Mouse (Mus musculus): ENCODE data around the gene Unk.

Gene Unk

DNA sequence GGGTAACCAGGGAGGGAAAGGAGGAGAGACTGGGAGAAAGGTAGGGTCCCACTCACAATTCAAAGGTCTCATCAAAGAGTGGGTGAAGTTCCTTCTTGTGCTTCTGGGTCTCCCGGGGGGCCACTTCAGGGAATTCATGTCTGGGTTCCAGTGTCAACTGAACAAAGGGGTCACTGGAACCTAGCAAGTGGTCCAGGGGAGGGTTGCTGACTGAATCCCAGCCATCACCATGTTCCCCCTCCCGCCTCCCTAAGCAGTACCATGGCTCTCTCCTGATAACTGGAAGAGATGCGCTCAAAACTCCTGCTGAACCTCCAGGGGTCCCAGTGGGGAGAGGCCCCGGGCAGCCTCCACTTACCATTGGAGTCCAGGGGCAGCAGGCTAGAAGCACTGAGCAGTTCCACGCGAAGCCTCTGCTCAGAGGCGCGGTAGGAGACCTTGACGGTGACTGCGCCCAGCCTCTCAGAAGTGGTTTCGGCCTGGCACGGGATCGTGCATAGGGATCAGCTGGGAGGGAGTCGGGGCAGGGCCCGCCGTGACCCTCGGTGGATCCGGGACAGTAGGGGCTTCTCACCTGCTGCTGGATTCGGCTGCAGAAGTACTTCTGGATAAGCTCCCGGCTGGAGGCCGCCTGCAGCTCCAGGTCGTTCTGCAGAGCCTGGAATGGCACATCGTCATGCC is 34.2 kb downstream of the Unk start:
- DNase-seq: no peak

DNA sequence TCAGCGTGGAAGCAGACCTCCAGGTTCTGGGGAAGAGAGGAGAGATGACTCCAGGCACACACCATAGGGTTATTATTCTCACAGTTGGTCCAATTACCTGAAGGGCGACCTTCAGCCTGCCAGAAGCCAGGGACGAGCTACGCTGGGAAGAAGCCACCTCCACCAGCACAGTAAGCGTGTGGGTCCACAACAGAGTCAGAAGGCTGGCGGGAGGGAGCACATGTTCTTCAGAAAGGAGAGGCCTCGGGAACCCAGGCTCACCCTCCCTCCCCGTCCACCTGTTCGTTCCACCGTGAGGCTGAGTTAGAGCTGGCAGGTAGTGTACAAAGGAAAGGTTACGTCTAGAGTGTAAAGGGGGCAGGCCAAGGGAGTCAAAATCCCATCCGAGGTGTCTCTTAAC is 35.2 kb downstream of the Unk start:
- no peak for DNase-seq

DNA sequence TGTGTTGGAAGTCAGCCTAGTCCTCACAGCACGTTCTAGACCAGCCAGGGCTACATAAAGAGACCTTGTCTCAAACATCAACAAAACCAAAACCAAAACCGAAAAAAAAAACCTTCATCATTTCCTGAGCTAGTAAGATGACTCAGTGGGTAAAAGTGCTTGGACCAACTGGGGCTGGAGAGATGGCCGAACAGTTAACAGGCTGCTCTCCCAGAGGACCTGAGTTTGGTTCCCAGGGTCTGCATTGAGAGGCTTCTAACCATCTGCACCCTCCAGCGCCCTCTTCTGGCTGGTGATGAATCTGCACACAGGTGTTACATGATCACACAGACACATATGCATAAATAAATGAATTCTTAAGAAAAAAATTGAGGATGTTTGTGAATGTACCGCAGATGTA is 41.4 kb downstream of the Unk start:
- no peak for DNase-seq

DNA sequence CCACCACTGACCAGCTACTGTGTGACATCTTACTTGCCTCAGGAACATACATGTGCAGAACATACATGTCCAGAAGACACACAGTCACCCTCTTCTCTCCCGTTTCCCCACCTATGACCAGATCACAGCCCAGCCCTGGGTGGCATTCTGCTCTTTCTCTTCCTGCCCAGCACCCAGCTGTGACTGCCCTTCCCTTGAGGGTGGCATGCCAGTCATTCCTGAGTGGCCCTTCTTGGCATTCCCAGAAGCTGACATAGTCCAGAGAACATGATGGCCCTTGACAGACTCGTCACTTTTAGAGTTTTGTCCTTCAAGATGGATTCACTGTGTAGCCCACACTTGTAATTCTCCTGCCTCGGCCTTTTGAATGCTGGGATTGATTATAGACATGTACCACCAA is 42.5 kb downstream of the Unk start:
- no peak for DNase-seq

DNA sequence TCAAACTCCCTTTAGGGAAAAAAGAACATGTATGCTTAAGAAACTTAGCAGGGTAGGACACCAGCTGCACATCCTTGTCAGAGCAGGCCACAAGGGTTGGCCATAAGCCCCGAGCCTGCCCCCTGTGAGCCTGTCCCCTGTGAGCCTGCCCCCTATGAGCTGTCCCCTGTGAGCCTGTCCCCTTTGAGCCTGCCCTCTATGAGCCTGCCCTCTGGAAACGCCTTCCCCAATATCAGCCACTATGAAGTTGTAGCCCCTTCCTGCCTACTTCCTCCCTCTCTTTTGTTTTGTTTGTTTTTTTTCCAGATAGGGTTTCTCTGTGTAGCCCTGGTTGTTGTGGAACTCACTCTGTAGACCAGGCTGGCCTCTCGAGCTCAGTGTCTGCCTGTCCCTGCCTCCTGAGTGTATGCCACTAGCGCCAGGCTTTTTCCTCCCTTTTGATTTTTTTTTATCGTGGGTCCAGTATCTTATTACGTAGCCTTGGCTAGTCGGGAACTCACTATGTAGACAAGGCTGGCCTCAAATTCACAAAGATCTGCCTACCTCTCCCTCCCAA is 44.4 kb downstream of the Unk start:
- no peak for DNase-seq

DNA sequence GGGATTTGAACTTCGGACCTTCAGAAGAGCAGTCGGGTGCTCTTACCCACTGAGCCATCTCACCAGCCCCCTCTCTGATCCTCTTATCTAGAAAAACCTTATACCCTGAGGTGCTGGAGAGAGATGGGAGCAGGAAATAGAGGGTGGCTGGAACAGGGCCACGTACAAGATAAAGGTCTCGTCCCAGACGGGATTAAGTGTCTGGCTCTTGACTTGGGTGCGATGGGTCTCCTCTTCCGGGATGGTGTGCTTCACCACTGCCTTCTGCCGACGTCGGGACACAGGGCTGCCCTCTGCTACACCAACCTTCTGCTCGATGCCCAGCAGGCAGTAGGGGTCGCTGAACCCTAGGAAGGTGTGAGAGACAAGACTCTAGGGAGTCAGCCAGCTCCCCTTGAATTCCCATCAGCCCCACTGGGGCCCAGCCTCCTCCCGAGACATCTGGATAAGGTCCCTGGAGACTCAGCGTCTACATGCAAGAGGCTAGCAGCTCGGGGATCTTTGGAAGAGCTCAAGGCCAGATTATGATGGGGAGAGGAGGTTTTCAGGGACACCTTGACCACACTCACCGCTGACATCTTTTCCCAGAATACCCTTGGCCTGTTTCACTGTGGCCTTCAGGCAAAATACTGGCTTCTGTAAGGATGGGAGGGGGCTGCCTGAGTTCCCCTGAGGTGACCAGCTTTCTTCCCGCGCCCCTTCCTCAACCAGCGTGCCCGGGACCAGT is 45.6 kb downstream of the Unk start:
- DNase-seq: no peak

DNA sequence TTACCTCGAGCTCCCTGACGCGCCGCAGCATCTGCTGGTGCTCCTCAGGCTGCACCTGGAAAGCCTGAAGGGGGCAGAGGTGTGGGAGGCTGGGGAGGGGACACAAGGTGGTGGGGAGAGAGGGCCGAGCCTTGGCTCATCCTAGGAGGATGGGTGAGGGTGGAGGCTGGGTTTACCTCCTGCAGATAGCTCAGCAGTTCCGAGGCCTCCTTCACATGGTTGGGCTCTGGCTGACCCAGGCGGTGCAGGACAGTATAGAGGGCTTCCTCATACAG is 46.1 kb downstream of the Unk start:
- no peak for DNase-seq

DNA sequence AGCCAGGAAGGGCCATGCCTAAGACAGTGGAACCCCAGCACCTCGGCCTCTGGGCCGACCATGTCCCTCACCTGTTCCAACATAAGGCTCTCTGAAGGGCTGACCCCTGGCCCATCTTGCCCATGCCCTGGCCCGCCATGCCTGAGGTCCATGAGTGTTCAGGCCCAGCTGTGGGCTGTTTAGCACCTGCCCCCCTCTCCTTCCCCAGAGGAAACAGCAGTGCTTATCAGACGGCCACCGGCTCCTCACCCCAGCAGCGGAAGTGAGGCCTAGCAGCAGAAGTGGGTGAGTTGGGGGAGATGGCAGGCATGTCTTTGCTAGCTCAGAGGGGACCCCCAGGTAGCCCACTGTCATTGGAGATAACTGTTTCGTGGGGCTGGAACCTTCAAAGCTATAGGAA is 46.7 kb downstream of the Unk start:
- DNase-seq: no peak

DNA sequence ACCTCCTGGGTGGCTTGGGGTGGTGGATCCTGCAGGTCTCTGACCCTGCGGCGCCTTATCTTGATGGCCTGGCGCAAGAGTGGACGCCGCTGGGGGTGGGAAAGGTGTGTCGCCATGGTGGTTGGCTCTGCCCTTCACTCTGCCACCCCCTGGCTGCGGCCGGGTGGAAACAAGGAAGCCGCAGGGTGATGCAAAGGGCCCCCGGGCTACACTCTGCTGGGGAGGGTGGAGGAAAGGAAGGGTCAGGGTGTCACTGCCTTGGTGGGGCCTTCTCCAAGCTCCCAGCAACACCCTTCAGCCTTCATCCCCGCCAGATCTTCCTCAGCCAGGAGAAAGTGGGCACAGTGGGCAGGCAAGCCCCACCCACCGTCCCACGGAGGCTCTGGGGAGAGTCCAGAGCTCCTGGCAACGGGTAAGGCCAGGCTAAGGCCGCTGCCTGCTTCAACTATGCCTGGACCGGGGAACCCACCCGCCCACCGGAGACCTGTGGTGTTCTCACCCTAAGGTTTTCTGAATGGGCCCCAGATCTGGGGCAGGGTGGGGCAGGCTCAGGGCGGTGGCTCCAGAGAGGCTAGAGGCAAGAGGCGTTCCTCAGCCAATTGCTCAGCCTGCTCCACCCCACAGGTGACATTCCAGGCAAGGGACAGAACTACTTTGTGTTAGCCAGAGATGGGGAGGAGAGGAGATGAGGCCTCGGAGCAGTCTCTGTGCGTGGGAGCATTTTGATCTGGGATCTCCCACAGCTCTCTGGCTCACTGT is 47.5 kb downstream of the Unk start, which contains the start of gene Unc13d:
Gene Unc13d (minus strand): TSS at position 516 of the 759 bp plus-strand sequence.
- DNase-seq: no peak

DNA sequence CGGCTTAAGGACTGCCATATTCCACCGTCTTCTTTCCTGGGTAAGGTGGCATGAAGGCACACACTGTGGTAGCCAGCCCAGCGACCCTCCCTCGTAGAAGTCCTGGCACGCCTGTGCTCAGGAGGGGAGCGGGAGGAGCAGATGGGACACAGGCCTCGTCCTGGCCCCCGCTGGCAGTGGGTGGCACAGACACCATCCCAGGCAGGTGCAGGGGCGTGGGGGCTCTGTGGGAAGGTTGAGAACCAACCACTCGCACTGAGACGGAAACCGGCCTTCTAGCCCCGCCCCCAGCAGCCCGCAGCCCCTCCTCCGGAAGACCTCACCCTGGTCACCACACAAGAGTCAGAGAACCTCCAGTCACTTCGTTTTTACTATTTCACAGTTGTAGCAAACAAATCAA is 48.1 kb downstream of the Unk start:
- no peak for DNase-seq

DNA sequence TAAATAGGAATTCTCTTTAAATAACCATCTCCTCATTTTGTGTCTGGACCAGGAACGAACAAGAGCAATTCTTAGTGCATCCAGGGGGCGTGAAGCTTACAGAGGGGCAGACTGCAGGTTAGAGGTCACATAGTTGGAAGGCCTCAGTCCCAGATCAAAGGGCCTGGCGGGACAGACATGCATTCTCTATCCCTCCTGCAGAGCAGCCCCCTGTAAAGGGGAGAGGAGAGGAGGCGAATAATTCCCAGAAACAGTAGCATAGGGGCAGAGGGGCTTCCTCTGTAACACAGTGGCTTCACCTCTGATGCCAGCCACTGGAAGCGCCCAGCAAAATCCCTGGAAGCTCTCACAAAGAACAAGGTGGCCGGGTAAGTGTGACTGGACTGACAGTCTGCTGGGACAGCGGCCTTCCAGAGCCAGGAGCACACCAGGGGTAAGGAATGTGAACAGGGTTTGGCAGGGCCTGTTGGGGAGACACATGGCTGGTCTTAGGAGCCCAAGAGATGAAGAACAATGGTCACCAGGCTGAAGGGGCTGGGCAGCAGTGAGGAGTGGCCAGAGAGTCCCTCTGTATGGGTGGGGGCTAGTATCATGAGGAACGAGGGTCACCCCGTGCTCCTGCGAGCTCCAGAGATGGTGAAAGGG is 48.7 kb downstream of the Unk start:
- DNase-seq: no peak

DNA sequence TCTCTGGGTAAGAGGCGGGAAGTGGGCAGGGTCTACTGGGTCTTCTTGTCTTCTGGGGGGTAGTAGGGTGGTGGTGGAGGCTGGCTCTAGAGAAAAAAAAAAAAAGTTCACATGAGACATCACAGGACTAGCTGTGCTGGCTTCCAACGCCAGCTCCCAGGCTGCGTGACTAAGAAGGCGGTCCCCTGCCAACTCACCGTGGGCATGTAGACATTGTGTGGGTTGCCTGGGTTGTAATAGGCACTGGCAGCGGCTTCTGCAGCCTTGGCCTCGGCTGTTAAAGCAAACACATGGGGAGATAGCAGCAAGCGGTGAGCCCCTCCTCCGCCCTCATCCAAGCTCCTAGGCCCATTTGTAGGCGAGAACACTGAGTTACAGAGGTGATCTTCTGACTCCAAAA is 49.4 kb downstream of the Unk start:
- DNase-seq: no peak

DNA sequence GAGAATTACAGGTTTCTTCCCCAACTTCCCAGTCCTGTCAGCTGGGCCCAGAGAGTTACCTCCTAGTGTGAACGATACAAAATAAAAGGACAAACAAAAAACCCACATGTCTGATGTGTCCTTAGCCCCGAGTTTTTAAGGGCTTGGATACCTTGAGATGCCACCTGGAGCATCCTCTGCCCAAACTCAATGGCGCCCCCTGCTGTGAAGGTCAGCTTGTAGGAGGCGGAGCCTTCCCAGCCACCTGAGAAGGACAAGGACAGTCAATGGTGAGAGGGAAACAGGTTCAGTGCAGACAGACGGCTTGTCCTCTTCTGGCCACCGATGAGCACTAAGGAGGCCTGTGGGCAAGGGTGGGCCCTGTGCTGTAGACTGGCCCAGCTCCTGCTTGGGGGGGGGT is 51.0 kb downstream of the Unk start:
- peak; percentile 49 for DNase-seq

DNA sequence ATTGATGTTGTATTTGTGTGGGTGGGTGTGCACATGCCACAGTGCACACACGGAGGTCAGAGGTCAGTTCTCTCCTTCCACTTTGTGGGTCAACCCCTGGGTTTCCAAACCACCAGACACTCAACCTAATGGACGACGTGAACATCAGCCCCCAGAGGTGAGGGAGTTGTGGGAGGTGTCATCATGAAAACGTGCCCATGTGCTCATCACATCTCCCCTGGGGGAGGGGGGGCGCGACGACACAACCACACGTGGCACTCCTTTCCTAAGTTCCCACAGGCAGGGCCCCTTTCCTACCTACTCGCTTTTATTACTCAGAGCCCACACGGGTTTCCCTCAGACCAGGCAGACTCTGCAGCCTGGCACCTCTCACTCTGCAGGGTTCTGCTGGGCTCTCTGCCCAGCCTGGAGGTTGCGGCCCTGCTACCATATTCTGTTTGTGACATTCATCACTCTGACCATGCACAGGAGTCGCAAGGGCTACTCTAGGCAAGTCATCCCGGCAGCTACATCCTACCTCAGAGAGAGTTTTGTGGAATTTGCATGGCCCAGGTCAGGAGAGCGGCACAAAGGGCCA is 53.1 kb downstream of the Unk start:
- no peak for DNase-seq

DNA sequence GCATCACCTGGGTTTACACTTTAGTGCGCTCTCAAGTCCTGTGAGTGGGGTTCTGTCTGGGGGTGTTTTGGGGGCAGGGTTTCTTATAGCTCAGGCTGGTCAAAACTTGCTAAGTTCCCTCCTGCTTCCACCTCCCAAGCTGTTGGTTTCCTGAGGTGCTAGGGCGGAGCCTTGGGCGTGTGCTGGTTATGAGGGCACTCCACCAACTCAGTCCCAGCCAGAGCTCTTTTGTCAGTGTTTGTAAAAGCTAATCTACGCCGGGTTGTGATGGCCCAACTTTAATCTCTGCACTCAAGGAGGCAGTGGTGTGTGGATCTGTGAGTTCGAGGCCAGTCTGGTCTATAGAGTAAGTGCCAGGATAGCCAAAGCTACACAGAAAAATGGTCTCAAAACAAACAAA is 54.0 kb downstream of the Unk start:
- DNase-seq: no peak

DNA sequence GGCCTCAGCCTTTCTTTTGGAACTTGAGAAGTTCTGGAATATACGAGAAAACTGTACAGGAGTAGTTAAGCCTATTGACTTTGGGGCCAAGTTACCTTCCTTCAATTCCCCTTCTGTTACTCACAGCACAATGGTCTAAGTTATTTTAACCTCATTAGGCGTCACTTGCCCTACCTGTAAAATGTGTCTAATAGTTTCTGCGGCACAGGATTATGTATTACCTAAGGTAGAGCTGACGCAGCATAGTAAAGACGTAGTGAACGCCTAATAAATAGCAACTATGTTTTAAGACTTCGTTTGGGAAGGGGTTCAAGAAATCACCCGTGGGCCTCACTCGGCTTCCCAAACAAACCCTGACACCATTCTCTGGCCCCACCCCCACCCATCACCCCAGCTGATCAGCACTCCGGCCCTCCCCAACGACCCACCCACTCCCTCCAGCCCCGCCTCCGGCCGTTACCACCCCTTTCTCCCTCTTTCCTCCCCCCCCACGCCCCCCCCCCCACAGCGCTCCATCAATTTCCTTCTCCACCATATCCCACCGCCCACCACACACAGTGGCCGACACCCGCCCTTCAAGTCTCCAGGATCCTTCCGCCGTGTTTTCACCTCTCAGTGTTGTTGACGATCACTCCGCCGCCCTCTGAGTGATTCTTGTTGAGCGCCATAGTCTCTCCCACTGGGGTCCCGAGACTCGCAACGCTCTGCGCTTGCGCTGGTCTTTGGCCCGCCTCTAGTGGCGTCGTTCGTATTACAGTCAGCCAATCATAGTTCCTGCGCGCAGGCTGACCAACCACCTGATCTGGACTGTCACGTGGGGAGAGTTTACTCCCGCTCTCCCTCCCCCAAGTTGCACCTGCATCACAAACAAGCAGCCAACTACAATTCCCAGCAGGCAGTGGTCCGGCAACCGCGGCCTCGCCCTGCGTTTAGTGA is 56.4 kb downstream of the Unk start, which contains the start of gene Wbp2:
Gene Wbp2 (minus strand): TSS at position 738 of the 936 bp plus-strand sequence.
- peak; percentile 100 for DNase-seq

DNA sequence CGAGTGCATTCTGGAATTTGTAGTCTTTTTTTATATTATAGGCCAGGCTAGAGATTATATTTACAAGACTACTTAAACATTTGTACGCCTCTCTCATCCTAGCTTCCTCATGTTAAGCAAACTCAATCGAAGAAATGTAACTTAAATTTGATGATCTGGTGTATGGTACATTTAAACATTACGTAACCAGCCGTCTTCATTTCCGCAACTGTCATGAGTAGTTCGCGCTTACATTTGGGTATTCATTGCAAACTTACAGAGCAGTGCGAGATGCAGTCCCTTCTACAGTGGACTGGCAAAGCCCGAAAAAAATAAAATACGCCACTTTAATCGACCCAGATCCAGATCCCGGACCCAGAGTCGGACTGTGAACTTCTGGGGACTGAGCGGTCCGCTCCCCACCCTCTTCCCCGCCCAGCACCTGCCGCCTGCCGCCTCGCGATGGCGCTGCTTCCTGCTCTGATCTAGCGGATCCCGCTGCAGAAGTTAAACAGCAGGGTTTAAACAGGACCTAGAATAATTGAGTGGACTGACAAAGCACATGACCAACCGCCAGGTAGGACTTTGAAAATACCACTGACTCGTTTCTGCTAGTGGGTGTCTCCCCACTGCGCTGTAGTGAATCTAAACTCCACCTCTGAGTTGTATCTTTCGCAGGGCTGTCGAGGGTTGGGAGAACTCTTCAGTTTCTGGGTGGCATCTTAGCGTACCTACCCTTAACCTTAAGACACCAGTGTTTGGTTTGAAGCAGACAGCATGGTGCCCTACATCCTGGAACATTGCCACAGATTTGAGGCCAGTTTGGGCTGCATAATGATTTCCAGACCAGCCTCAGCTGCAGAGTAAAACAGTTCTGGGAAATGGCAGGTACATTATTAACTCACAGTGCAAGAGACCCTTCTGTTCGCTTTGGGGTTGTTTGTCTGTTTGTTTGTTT is 57.3 kb downstream of the Unk start:
- peak; percentile 90 for DNase-seq

DNA sequence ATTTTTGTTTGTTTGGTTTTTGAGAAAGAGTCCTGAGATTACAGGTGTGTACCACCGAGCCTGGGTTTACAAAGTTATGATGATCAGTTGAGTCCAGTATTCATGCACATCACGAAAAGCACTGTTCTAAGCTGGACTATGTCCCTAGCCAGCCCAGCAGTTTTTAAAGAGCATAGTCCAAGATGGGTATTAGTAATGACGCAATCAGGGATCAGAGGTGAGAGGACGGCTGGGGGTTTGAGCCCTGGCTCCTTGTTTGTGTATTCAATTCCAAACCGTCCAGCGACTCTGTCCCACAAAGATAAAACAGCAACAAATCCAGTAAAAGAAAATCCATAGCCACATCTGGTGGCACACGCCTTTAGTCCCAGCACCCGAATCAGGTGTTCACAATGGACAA is 58.1 kb downstream of the Unk start:
- DNase-seq: peak; percentile 68

DNA sequence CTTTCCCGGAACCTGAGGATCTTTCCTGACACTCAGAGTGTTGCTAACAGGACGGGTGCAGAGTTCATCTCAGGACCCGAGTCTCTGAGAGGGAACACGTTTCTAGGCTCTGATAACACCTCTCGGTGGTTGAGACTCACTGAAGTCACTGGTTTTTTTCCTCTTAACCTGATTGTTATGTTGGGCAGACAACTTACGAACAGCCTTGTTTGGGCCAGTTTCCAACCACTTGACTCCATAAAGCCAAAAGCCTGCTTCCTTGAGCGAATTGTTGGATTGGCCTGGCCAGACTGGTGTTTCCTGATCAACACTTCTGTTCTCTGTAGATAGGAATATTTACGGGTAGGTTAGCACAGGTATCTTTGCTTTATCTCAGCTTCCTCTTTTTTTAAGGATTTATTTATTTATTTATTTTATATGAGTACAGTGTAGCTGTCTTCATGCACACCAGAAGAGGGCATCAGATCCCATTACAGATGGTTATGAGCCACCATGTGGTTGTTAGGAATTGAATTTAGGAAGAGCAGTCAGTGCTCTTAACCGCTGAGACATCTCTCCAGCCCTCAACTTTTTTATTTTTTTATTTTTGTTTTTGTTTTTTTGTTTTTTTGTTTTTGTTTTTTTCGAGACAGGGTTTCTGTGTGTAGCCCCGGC is 58.7 kb downstream of the Unk start:
- peak; percentile 46 for DNase-seq

DNA sequence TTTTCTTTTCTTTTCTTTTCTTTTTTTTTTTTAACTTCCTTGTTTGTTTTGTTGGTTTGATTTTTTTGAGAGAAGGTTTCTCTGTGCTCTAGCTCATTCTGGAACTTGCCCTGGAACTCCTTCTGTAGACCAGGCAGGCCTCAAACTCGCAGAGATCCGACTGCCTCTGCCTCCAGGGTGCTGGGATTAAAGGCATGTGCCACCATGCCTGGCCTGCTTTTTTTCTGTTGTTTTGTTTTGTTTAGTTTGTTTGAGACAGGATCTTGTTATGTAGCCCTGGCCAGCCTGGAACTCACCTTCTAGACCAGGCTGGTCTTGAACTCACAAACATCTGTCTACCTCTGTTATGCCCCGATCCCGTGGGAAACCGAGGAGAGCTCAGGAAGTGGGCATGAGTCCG is 59.4 kb downstream of the Unk start:
- DNase-seq: no peak
